Mouse (Mus musculus) c-Kit-positive CD71-positive TER-119-negative erythroid progenitor cells, embryonic 14.5 days (primary cell): Measurements from ENCODE around the gene Fmnl1.
"Not testable (repeated sequence)": the region's sequence is repeated elsewhere in the genome, so short reads cannot be mapped to it uniquely, and the experiment has no call there.

Source experiments
- DNase-seq: peaks from one replicate; pipeline ENCODE4 v3.0.0-alpha.2; 2013; ENCODE audit warnings: low read depth

Gene Fmnl1

DNA sequence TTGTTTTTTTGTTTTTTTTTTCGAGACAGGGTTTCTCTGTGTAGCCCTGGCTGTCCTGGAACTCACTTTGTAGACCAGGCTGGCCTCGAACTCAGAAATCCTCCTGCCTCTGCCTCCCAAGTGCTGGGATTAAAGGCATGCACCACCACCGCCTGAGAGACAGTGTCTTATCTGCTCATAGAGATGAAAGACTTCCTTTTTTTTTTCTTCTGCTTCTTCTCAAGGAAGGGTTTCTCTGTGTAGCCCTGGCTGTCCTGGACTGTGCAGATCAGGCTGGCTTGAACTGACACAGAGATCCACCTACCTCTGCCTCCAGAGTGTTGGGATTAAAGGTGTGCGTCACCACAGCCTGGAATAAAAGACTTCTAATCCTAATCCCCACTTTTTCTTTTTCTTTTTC lies 51.8 kb downstream of the Fmnl1 start:
- DNase-seq = not testable (repeated sequence)

DNA sequence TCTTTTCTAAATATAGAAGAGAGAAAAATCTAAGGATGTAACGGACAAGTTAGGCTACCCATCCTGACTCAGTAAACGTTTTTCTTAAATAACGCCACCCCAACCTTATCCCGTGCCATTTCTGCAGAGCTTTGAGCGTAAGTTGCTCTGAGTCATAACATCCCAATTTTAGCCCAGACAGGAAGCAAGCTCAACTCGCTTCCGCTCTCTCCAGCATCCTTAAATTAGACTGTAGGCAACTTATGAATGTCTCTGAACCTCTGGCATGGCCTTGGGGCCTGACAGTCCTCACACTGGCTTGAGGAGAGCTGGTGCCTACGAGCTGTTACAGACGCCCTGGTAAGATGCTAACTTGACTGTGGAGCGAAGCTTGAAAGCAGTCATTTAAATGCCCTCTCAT lies 52.5 kb downstream of the Fmnl1 start:
- no peak for DNase-seq

DNA sequence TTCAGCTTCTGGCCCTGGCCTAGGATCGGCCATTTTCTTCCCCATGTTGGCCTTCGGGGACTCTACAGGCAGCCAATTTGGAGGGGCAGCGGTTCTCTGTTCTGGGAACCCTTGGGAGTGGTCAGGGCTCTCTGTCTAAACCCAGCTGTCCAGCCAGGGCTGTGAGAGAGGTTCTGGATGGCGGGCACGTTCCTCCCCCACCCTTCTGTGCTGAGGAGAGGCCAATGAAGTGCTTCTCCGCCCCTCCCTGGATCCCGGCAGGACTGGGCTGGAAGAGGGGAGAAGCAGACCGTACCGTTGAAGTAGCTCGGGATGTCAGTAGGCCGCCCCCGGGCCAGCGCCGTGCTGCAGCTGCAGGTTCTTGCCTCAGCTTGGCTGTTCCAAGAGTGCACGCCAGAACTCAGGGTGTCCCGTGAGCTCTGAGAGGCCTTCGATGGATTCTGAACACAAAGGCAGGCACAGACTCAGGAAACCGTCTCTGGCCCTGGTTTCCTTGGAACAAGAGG lies 53.1 kb downstream of the Fmnl1 start:
- no peak for DNase-seq

DNA sequence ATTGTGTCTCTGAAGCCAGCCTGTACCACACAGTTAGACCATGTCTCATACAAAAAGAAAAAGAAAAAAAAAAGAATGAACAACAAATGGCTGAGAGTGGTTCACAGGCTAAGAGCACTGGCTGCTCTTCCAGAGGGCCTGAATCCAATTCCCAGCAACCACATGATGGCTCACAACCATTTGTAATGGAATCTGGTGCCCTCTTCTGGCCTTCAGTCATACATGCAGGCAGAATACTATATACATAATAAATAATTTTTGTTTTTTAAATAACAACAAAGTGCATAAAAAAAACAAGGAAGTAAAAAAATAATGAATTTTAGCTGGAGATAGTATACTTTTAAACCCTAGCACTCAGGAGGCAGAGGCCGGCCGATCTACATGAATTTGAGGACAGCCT lies 58.7 kb downstream of the Fmnl1 start:
- DNase-seq = no peak

DNA sequence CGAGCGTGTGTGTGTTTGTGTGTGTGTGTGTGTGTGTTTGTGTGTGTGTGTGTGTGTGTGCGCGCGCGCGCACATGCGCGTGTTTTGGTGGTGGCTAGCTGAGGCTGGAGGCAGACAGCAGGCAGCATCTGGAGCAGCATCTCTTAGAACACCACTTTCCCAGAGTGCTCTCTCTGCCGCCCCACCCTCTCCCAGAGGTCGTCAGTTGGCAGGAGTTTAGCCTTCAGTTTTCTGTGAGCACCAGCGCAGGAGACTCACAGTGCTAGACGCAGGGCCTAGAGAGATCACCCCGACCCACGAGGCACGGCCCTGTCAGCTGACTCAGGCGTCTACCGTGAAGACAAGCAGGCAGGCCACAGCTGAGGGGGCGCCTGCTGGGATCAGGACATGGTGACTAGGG lies 59.7 kb downstream of the Fmnl1 start:
- DNase-seq = no peak

DNA sequence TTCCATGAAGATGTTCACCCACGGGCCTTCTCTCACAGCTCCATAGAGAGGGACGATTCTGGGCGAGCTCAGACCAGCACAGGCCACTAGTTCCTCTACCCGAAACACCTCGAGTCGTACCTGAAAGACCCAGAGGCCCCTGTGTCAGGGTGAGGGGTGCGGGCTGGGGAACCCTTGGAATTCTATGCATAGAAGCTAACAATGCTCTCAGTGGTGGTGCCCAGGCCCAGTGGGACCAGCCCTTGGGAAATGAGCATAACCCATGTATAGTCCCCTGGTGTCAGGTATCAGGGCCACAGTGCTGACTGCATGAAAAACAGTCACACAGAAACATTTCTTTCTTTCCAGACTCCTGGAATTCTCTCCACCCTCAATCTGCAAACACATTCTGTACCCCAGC lies 60.5 kb downstream of the Fmnl1 start:
- no peak for DNase-seq

DNA sequence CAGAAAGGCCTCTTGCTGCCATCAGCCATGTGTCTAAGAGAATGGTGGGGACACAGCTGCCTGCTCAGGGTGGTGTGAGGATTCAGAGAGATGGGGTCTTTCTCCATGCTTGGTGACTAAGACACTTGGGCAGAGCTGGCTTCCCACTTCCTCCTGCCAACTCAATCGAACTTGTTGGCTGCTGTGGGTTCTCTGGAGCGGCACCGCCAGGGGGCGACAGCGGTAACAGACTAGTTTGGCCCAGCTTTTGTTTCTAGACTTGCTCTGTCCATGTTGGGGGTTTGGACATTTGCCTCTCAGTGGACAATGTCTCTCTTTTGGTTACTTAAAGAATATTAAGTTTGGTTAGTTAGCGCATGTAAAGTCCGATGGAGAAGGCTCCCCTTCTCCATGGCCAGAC lies 62.1 kb downstream of the Fmnl1 start:
- no peak for DNase-seq

DNA sequence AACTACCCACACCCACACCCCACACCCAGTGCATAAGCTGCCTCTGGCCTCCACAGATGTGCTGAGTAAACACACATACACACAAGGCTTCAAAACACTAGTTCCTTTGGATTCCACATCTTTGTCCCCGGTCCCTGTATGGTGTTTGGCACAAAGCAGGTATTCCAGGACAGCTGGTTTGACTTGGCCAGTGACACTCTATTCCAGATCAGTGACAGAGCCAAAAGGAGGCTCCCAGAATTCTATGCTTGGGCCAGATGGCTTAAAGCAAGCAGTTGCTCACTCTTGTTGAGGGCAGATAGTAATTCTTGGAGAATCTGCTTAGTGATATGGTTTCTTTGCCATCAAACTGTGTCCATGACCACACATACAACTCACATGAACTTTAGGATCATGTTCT lies 63.5 kb downstream of the Fmnl1 start:
- DNase-seq = no peak

DNA sequence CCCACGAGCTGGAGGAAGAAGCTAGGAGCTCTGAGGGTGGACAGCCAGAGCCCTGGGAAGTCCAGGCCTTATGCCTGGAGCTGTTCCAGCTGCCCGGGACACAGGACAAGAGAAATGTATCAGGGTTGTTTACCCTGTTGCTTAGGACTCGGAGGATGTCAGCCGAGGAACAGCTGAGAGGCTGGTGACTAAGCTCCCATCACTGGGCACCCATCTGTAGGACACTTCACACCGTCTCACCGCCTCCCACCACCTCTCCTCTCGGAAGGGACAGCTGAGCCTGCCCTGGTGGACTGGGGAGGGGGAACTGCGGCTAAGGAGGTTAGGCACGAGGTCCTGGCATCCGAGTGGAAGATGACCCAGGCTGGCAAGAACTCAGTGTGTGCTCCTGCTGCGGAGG lies 64.8 kb downstream of the Fmnl1 start:
- DNase-seq = no peak

DNA sequence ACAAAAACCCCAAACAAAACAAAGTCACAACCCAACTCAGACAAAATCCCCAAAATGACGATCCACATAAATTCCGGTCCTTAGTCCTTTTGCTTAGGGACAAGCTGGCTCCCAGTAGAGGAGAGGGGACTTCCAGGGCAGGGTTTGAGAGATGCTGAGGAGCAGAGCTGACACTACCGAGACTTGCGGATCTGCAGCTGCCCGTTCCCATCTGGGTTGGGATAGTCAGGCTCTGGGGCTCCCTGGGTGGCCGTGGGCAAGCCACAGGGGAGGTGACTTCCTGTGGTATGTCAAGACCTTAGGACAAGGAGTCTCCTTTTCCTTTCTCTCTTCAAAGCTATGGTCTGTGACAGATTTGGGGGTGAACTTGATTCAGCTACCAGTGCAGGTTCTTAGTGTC lies 65.5 kb downstream of the Fmnl1 start:
- DNase-seq = no peak

DNA sequence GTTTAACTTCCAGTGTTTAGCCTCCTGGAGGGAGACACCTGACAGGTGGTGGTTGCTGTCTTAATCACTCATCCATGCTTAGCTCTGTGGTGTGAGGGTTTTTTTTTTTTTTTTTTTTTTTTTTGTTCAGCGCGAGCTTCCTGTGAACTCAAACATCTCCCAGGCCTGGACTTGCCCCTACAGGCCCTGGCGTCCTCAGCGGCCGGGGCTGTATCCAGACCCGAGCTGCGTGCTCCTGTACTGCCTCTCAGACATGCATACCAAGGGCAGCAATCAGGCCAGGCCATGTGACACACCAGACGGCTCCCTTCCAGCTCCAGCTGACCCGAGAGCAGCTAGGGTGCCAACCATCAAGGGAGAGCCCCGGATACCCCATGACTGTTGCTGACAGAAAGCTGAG lies 66.0 kb downstream of the Fmnl1 start:
- DNase-seq = no peak

DNA sequence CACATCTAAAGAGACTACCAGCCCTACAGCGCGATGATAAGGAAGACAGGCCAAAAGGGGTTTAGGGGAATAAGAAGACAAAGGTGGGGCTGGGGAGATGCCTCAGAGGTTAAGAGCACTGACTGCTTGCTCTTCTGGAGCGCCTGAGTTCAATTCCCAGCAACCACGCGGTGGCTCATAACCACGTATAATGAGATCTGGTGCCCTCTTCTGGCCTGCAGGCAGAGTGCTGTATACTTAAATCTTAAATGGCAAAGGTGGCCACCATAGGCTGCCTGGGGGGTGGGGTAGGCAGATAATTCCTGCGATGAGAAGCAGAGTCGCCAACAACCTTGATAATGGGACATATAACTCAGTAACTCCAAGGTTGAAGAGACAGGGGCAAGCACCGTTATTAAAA lies 66.8 kb downstream of the Fmnl1 start:
- DNase-seq = no peak

DNA sequence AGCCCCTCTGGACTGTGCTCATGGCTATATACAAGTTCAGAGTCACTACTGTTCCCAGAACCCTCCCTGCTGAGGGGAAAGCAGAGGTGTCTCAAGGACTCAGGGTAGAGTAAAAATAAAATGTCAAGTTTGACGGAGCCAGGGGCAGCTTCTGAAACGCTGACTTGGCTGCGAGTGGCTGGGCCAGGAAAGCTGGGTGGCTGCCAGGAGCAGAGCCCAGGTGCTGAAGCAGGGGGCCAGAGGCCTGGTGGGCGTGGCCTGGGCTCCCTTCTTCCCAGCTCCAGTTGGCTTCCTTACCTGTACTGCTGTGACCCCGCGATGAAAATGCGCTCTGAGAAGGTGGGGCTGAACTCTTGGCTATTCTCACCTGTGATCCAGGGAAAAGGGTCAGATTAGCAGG lies 69.8 kb downstream of the Fmnl1 start:
- no peak for DNase-seq

DNA sequence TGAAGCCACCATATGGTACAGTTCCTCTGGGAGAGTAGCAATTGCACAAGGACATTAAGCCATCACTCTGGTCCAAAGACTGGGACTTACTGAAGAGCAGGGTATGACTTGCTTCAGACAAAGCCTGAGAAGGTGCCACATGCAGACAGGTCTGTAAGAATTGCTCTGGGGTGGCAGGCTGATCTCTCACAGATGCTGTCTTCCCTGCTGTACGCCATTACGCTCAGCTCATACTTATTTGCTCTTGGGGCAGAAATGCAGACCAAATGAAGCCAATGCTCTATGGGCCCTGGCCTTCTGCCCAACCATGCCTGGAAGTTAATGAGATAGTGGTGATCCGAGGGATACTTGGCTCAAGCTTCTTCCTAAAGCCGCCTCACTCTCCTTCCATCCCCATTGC lies 73.9 kb downstream of the Fmnl1 start:
- DNase-seq = no peak

DNA sequence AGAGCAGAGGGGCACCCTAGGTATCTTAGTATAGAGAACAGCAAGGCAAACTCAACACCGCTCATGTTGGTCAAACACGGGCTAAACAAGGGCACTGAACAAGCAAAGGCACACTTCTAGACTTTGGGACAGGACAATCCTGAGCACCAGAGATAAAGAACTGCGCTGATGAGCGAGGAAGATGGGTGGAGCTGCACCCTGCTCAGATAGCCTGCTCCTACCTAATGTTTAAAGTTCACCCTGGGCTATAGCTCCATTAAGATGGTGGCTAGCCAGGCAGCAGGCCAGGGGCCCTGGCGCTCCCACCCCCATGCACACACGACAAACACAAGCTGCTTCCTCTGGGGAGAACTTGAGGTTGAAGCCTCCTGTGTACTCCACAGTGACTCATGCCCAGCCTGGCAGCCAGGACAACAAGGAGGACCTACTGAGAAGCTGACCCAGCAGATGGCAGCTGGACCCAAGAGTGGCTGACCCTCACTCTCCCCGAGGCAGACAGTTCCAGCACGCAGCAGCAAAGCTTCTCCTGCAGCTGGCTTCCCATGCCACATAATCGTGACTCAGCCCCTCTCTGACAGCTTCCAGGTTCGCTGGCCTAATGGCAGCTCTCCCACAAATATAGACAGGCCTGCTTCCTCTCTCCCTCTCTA lies 75.3 kb downstream of the Fmnl1 start:
- DNase-seq = no peak

DNA sequence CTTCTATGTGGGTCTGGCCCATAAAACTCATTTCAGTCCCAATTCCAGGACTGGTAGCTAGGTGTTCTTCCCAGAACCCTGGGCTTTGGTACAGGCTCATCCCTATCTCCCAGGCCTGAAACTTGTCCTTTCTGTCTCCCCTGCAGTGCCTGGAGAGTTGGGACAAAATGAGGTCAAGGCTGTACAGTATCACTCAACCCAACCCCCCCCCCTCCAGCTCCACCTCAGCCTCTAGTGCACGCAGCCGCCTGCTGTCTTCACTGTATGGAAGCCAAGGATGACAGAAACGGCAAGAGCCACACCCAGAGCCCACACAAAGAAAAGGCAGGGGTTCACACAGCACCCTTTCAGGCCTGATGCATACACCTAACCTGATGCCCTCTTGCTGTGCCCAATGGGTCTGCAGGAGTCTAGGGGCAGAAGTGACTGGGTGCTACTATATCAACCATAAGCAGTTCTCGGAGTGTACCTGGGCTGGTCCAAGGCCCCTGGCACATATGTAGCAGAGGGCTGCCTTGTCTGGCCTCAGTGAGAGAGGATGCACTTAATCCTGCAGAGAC lies 75.9 kb downstream of the Fmnl1 start:
- no peak for DNase-seq

DNA sequence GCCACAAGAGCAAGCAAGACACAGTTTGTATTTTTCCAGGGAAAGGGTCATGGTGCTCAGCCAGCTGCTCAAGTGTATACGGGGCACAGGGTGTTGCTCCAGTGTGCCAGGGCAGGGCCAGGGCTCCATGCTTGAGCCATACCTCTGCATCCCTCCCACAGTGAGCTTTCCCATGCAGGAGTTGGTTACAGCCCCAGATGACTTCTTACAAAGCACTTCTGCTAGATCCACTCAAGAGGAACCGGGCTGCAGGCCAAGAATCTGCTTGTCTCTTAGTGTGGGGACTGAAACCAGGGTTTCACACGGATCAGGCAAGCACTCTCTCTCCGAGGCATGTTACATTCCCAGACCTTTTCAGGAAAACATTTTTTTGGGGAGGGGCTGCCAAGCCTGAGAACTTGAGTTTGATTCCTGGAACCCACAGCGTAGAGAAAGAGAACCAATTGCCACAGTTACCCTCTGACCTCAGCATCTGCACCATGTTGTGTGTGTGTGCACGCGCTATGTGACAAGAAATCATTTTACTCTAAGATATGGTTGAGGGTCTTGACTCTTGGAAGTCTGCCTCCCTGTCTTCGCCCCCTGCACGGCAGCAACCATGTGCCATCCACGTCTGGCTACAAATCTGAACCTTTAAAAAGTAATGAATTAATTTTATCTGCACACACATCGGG lies 76.7 kb downstream of the Fmnl1 start:
- DNase-seq = no peak
